Mouse (Mus musculus): ENCODE data around the gene Fez1.

Gene Fez1

DNA sequence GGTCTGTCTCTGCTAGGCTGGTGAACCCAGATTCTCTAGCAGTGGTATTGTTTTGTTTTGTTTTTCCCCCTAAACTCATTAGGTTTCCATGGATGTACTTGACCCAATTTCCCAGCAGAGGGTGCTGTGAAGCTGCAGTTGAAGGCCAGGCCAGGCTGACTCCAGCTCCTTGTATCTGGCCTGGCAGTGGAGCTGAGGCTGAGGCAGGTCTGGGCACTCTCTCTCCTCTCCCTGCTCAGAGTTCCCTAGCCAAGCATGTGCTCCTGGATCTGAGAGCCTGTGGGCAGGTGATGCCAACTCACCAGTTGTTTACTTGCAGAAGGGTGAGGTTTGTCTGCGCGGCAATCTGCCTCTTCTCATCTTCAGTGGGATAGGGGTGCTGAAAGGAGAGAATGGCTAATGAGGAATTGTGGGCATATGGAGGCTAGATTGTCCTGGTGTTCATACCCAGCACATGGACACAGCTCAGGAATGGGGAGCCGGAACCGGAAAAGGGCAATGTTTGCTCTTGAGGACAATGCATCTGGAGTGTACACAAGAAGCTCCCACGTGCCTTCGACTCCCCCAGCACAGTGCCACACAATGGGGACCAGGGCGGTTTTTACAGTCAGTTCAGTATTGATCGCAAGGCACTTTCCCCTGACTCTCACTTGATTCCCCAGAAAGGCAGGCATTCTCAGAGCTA lies 73.5 kb downstream of the Fez1 start:
- DNase-seq (ENCODE audit: low read depth) = no peak

GRCm38 (mm10) chr9:36898560-36898959 lies 76.9 kb downstream of the Fez1 start:
- no peak for DNase-seq (ENCODE audit: low read depth)

GRCm38 (mm10) chr9:36900464-36900863 lies 78.8 kb downstream of the Fez1 start:
- no peak for DNase-seq (ENCODE audit: low read depth)

DNA sequence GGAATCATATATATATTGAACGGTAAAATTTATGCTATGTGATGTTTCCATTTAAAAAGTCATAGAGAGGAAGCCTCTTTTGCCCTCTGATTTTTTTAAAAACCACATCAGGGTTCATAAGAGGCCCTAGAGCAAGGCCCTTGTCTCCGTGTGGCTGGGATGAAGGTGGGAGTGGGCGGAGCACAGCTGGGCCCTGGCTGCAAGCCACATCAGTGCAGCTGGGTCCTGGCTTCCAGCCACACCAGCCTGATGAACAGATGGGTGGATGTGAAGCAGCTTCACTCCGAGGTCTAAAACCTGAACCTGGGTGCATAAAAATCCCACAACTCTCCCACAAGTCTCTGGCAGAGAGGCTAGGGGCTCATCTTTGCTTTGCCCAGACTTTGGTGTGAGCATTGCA lies 83.8 kb downstream of the Fez1 start:
- DNase-seq (ENCODE audit: low read depth) = no peak

DNA sequence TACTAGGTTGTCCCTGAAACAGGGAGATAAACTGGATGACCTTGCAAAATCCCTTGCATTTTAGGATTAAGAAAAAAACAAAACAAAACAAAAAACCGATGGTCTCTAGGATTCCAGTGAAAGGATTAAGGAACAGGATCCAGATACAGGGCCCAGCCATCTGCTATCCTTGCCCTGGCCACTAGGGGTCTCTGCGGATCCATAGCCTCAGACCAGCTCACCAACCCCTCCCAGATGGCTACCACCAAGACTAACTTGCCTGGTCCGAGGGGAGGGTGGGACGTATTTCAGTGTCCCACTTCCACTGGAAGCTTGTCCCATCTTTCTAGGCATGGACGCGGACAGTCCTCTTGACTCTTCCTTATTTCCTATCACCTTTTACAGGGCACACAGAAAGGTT lies 94.7 kb downstream of the Fez1 start:
- DNase-seq (ENCODE audit: low read depth) = peak; percentile 32

GRCm38 (mm10) chr9:36916915-36917314 lies 95.3 kb downstream of the Fez1 start:
- DNase-seq (ENCODE audit: low read depth) = no peak

GRCm38 (mm10) chr9:36918582-36918981 lies 96.9 kb downstream of the Fez1 start:
- no peak for DNase-seq (ENCODE audit: low read depth)

GRCm38 (mm10) chr9:36919472-36919871 lies 97.8 kb downstream of the Fez1 start:
- no peak for DNase-seq (ENCODE audit: low read depth)

DNA sequence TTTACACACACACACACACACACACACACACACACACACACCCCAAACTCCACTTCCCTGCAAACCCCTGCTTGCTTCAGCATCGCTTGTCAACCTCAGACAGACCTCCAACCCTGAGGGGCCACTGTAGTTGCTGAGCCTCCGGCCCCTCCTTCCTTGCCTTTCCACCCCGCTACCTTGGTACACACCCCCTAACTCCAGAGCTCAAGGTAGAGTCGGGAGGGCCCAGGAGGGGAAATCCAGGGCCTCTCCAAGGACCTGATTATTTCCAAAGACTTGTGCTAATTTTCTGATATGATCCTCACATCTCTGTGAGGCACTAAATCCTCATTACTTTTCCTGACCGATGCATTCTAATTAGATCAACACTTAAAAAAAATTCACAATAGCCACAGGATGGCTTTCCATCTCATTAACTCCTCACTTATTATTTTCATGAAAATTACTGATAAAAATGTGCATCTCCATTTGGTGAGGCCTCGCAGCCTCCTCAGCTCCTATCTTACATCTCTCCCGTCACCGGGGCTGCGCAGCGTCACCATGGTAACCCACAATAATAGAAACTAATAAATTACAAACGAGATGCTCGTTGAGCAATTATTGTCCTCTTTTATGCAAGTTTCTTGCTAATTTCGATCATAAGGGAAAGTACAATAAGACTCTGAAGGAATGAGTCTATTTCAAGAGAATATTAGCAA lies 100.2 kb downstream of the Fez1 start:
- no peak for DNase-seq (ENCODE audit: low read depth)

GRCm38 (mm10) chr9:36923753-36924152 lies 102.1 kb downstream of the Fez1 start:
- no peak for DNase-seq (ENCODE audit: low read depth)

Data from c-Kit-positive CD71-negative TER-119-negative erythroid progenitor cells, embryonic 14.5 days (primary cell).